21 mouse cellular contexts compared by ENCODE assay signal in genomic region chr14:23997912-23998311, GRCm38 (mm10). TPM values are rescaled to one million over a fixed set of nuclear protein-coding genes. Genes with fewer than 3 reads are reported as not detected.
"Had no signal": no experiment of that assay in that cellular context is flagged by ENCODE, and none has a peak within 500 bp of the region (broad histone marks: within the 10 kb centered on the region; RNA-seq: fewer than 3 reads in every experiment).

No protein-coding gene starts in this region.

- H3K4me2 ChIP-seq: intestine, embryonic 15.5 days; kidney, embryonic 15.5 days; liver, embryonic 13.5 days; midbrain, embryonic 11.5 days; midbrain, embryonic 15.5 days; neural tube, embryonic 12.5 days; neural tube, embryonic 15.5 days had no signal

- H3K4me1 ChIP-seq: intestine, embryonic 15.5 days; kidney, embryonic 15.5 days; liver, embryonic 13.5 days had no signal

- H3K9me3 ChIP-seq: intestine, embryonic 15.5 days; kidney, embryonic 15.5 days; liver, embryonic 13.5 days; midbrain, embryonic 15.5 days; neural tube, embryonic 12.5 days; neural tube, embryonic 15.5 days had no signal

- H3K27ac ChIP-seq: intestine, embryonic 15.5 days; kidney, embryonic 15.5 days; left cerebral cortex, adult 2 months; liver, embryonic 13.5 days; midbrain, embryonic 15.5 days; neural tube, embryonic 12.5 days; neural tube, embryonic 15.5 days had no signal

- H3K4me3 ChIP-seq: intestine, embryonic 15.5 days; kidney, embryonic 15.5 days; left cerebral cortex, adult 2 months; liver, embryonic 13.5 days; midbrain, embryonic 15.5 days; neural tube, embryonic 12.5 days; neural tube, embryonic 15.5 days had no signal

- H3K36me3 ChIP-seq: intestine, embryonic 15.5 days; kidney, embryonic 15.5 days; liver, embryonic 13.5 days; midbrain, embryonic 15.5 days; neural tube, embryonic 12.5 days; neural tube, embryonic 15.5 days had no signal

- H3K9ac ChIP-seq: intestine, embryonic 15.5 days; kidney, embryonic 15.5 days; liver, embryonic 13.5 days; midbrain, embryonic 15.5 days; neural tube, embryonic 12.5 days; neural tube, embryonic 15.5 days had no signal

- DNase-seq: kidney, adult 11 months; kidney, adult 8-10 months; kidney, postnatal 10 days; kidney, postnatal 36 days; layer of hippocampus, postnatal 36 days; liver, embryonic 13.5 days; retina, postnatal 1 day; right cerebral cortex, postnatal 25 days; spleen, adult 18-20 months; thymus, adult 18-20 months; thymus, postnatal 36 days had no signal

- ATAC-seq: intestine, embryonic 15.5 days; midbrain, embryonic 15.5 days had no signal

- H3K27me3 ChIP-seq: neural tube, embryonic 15.5 days had no signal

RNA-seq across cellular contexts. Expression of gene Kcnma1, which starts 16.4 kb away (rescaled TPM):
- total RNA-seq: megakaryocyte progenitor cell, adult 5-6 weeks; megakaryocyte-erythroid progenitor cell, adult 5-6 weeks had no signal
- polyA plus RNA-seq: liver, adult 2 months had no signal
